Mouse (Mus musculus): ENCODE data around the gene Ptma.

- peak; percentile 81 for TF ChIP-seq CTCF (IDR thresholded peaks at IDR 0.05; ENCODE audit: borderline replicate concordance, insufficient read depth, low read depth, low read length)
- 0 out of 2 replicates have a peak, but pooled peaks have one; percentile 8 for TF ChIP-seq POLR2A (IDR thresholded peaks at IDR 0.05; ENCODE audit: borderline replicate concordance, insufficient read depth, low read length)
These were observed 1.7 kb upstream of the Ptma start for GRCm38 (mm10) chr1:86524619-86525498.

All from cerebellum, adult 2 months (tissue).